Mouse (Mus musculus) kidney, postnatal 0 days (tissue): ENCODE data around the gene Taf1c. TPM values are rescaled to one million over a fixed set of nuclear protein-coding genes. Genes with fewer than 3 reads are reported as not detected.

Experiments used
- ATAC-seq: fragments of 200-750 bp; cut with Nextera tagmentation; replicated peaks from 2 replicates; pipeline ENCODE4 v1.8.0; 2017; ENCODE audit warnings: low read depth, moderate number of reproducible peaks, moderate TSS enrichment, moderate library complexity; ENCODE audit not compliant: low FRiP score
- DNase-seq: peaks from one replicate; pipeline ENCODE4 v3.0.0-alpha.2; 2016; ENCODE audit warnings: low spot score
- H3K27ac ChIP-seq: fragments of 300-500 bp; sonication (generic); 2 replicates; pipeline ENCODE4 v1.5.1; 2014; ENCODE audit warnings: mild to moderate bottlenecking
- H3K27me3 ChIP-seq: fragments of 300-500 bp; sonication (generic); 2 replicates; pipeline ENCODE4 v1.6.1; 2014; ENCODE audit warnings: low read length, mixed read lengths; ENCODE audit not compliant: insufficient read depth
- H3K36me3 ChIP-seq: fragments of 300-500 bp; sonication (generic); 2 replicates; pipeline ENCODE4 v1.6.1; 2014; ENCODE audit warnings: low read length, mixed read lengths; ENCODE audit not compliant: insufficient read depth
- H3K4me1 ChIP-seq: fragments of 300-500 bp; sonication (generic); replicated peaks from 2 replicates; pipeline ENCODE4 v1.6.1; 2014; ENCODE audit warnings: antibody characterized with exemption, low read length, mixed read lengths; ENCODE audit not compliant: insufficient read depth
- H3K4me2 ChIP-seq: fragments of 300-500 bp; sonication (generic); 2 replicates; pipeline ENCODE4 v1.6.1; 2014; ENCODE audit warnings: mild to moderate bottlenecking, low read length, moderate library complexity, mixed read lengths
- H3K4me3 ChIP-seq: fragments of 300-500 bp; sonication (generic); replicated peaks from 2 replicates; pipeline ENCODE4 v1.5.1; 2014; ENCODE audit warnings: low read depth, low read length
- H3K9ac ChIP-seq: fragments of 300-500 bp; sonication (generic); 2 replicates; pipeline ENCODE4 v1.6.1; 2014; ENCODE audit warnings: low read depth, low read length
- H3K9me3 ChIP-seq: fragments of 300-500 bp; sonication (generic); replicated peaks from 2 replicates; pipeline ENCODE4 v1.6.1; 2016; ENCODE audit warnings: low read length, inconsistent platforms, mixed read lengths
- CTCF ChIP-seq: IDR thresholded peaks from 2 replicates; pipeline ENCODE4 v1.5.1; 2016; ENCODE audit warnings: antibody characterized with exemption, low read depth, mild to moderate bottlenecking, moderate library complexity
- WGBS: fragments of 180-500 bp; shearing (Covaris S2); extraction: QIAGEN DNeasy Blood & Tissue Kit; methylation state at CpG from one replicate; pipeline ENCODE4 v1.1.7; 2014; 5-methylcytosine and 5-hydroxymethylcytosine counted together
- polyA plus RNA-seq: library from polyadenylated mRNA; unstranded; fragments of >200 nt; fragmentation: Nextera tagmentation; extraction: Ambion mirVana; gene quantifications from 2 replicates; pipeline ENCODE4 v1.2.1, GENCODE M21; 2015

The Taf1c gene
- polyA plus RNA-seq, 1 experiment from 2014 or later: 8.3 TPM

DNA sequence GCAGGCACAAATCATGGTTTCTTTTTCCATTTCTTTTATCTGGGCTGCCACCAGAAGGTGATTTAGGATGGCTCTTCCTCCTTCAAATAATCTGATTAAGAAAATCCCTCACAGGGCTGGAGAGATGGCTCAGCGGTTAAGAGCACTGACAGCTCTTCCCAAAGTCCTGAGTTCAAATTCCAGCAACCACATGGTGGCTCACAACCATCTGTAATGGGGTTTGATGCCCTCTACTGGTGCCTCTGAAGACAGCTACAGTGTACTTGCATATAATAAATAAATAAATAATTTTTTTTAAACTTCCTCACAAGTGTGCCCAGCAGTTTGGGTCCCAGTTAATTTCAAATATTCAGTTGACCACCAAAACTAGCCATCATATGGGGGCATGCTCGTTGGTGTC lies 1.2 kb upstream of the Taf1c start:
- H3K9ac ChIP-seq: no peak overlapping the region
- no peak overlapping the region for H3K4me2 ChIP-seq
- 0 out of 2 replicates have a peak, but pooled peaks cover 5% of the 10 kb centered on the region for H3K4me1 ChIP-seq
- DNase-seq (peak; percentile 38), ATAC-seq (no peak)
- no peak overlapping the region for H3K4me3 ChIP-seq
- H3K27me3 ChIP-seq: no peaks in the 10 kb centered on the region
- H3K36me3 ChIP-seq: peaks cover 11% of the 10 kb centered on the region
- H3K9me3 ChIP-seq: no peaks in the 10 kb centered on the region
- H3K27ac ChIP-seq: no peak overlapping the region
- 78% methylated on average over 2 of the region's 2 CpGs for WGBS
- peak; percentile 58 for TF ChIP-seq CTCF

DNA sequence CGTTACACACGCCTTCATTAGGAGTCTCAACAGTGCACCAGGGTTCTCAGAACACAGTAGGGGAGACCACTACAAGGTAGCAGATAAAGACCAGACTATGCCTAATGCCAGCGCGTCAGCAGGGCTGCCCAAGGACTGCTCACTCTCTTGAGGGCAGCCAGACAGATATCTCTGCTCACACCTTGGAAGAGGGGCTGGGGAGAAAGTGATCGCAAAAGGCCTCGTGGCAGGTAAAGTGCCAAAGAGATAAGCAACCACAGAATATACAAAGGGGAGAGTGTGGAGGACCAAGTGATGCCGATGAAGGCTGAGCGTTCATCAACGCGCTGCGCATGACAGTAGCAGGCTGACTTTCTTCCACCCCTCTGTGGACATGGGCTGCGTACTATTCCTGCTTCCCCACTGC lies 621 bp downstream of the Taf1c start:
- ATAC-seq: no peak
- Histone ChIP-seq H3K27me3 (no peaks in the 10 kb centered on the region), H3K4me2 (peak overlapping the region; percentile 62), H3K9ac (peak overlapping the region; percentile 50), H3K4me1 (0 out of 2 replicates have a peak, but pooled peaks cover 5% of the 10 kb centered on the region), H3K9me3 (no peaks in the 10 kb centered on the region), H3K4me3 (peak overlapping the region; percentile 41), H3K27ac (no peak overlapping the region), H3K36me3 (peaks cover 24% of the 10 kb centered on the region)
- TF ChIP-seq CTCF: no peak
- 44% methylated on average over 12 of the region's 12 CpGs for WGBS
- DNase-seq: no peak

DNA sequence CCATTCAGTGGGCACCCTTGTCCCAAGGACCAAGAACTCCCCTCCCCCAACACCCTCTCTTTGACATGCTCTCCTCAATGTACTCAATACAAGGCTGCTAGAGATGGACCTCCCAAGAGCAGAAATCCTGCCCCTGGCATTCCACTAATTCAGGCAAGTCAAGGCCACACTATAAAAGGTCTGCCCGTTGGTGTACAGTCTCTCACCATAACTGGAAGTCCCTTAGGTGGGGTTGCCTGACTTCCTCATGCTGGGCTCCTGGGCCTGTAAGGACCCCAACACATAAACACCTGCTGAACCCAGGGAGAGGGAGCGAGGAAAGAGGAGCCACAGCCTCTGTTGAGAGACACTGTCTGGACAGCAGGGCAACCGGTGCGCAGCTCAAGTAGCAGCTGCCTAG lies 1.3 kb downstream of the Taf1c start:
- WGBS: 93% methylated on average over 4 of the region's 4 CpGs
- Histone ChIP-seq H3K9me3 (no peaks in the 10 kb centered on the region), H3K4me2 (peak overlapping the region; percentile 62; the same call in 1 of the 2 replicates), H3K27ac (no peak overlapping the region), H3K9ac (no peak overlapping the region), H3K36me3 (peaks cover 30% of the 10 kb centered on the region), H3K4me1 (0 out of 2 replicates have a peak, but pooled peaks cover 5% of the 10 kb centered on the region), H3K27me3 (no peaks in the 10 kb centered on the region), H3K4me3 (no peak overlapping the region)
- TF ChIP-seq CTCF: no peak
- no peak for ATAC-seq
- DNase-seq: no peak

DNA sequence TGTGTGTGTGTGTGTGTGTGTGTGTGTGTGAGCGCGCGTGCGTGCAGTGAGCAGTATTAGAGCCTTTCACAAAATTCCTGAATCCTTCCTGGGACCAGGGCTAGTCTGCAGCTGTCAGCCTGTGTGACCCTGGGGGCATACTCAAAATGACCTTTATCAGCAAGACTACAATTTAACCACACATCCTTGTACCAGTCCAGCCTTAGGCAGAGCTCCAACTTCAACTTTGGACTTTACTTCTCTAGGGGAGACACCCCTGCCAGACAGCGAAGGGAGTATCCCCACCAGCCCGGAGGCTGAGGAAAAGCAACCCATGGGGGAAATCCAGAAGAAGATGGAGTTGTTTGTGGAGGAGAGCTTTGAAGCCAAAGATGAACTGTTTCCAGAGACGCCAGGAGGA lies 13.6 kb downstream of the Taf1c start:
- Histone ChIP-seq H3K4me3 (no peak overlapping the region), H3K9ac (no peak overlapping the region), H3K9me3 (no peaks in the 10 kb centered on the region), H3K4me1 (no peaks in the 10 kb centered on the region), H3K4me2 (no peak overlapping the region), H3K36me3 (no peaks in the 10 kb centered on the region), H3K27me3 (no peaks in the 10 kb centered on the region), H3K27ac (no peak overlapping the region)
- TF ChIP-seq CTCF: no peak
- DNase-seq (no peak), ATAC-seq (no peak)
- 89% methylated on average over 7 of the region's 7 CpGs for WGBS

DNA sequence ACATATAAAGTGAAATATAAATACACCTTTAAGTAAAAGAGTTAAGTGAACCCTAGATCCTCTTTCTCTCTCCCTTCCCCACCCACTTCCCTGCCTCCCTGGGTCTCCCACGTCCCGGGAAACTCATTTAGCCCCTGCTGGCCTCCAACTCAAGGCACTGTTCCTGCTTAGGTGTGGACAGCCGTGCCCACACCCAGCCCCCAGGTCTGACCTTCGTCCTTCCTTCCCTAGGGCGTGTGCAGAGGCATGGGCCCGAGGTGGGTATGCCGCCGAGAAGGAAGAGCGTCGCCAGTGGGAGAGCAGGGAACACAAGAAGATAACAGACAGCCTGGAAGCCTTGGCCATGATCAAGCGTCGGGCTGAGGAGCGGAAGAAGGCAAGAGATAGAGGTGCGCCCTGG lies 14.7 kb downstream of the Taf1c start:
- no peak overlapping the region for H3K27ac ChIP-seq
- DNase-seq (no peak), ATAC-seq (no peak)
- H3K9ac ChIP-seq: no peak overlapping the region
- H3K4me1 ChIP-seq: no peaks in the 10 kb centered on the region
- no peaks in the 10 kb centered on the region for H3K27me3 ChIP-seq
- no peaks in the 10 kb centered on the region for H3K36me3 ChIP-seq
- WGBS: 70% methylated on average over 14 of the region's 14 CpGs
- no peak overlapping the region for H3K4me3 ChIP-seq
- no peak overlapping the region for H3K4me2 ChIP-seq
- TF ChIP-seq CTCF: no peak
- H3K9me3 ChIP-seq: no peaks in the 10 kb centered on the region

DNA sequence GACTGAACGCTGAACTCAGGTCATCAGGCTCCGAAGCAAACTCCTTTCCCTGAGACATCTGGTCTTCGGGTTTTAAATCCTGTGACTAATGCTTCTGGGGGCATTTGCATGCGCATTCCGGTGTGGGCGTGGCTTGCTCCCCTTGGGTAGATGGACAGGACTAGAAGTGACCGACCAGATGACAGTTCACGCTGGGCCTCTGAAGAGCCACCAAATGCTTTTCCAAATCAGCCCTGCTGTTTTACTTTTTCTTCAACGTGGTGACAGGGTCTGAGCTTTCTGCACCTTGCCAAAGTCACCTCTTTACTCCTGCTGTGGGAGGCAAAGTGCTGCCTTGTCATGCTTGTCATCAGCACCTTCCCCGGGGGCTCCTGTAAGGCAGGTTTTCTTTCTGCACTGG lies 16.2 kb downstream of the Taf1c start:
- Histone ChIP-seq H3K27me3 (no peaks in the 10 kb centered on the region), H3K4me1 (no peaks in the 10 kb centered on the region), H3K9ac (no peak overlapping the region), H3K9me3 (no peaks in the 10 kb centered on the region), H3K36me3 (no peaks in the 10 kb centered on the region), H3K4me3 (no peak overlapping the region), H3K27ac (no peak overlapping the region; the same call in 1 of the 2 replicates), H3K4me2 (no peak overlapping the region)
- DNase-seq: no peak
- WGBS: 21% methylated on average over 10 of the region's 10 CpGs
- no peak for TF ChIP-seq CTCF
- no peak for ATAC-seq

DNA sequence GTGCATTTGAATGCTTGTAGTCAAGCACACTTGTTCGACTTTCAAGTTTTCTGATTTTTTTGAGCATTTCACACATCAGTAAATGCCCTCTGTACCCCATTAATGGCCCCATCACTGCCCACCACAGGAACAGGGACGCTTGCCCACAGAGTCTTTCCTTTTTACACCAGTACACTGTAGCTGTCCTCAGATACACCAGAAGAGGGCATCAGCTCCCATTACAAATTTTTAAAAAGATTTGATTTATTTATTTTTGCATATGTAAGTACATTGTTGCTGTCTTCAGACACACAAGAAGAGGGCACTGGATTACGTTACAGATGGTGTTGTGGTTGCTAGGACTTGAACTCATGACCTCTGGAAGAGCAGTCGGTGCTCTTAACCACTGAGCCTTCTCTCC lies 16.7 kb downstream of the Taf1c start:
- H3K9ac ChIP-seq: no peak overlapping the region
- peak; percentile 45; the same call in 1 of the 2 replicates for TF ChIP-seq CTCF
- H3K4me2 ChIP-seq: no peak overlapping the region
- H3K27me3 ChIP-seq: no peaks in the 10 kb centered on the region
- H3K4me3 ChIP-seq: no peak overlapping the region
- WGBS: 49% methylated on average over 4 of the region's 4 CpGs
- DNase-seq (no peak), ATAC-seq (no peak)
- no peaks in the 10 kb centered on the region for H3K4me1 ChIP-seq
- H3K9me3 ChIP-seq: no peaks in the 10 kb centered on the region
- no peaks in the 10 kb centered on the region for H3K36me3 ChIP-seq
- H3K27ac ChIP-seq: no peak overlapping the region
